Mouse (Mus musculus): Measurements from ENCODE around the gene Exoc7. TPM values are rescaled to one million over a fixed set of nuclear protein-coding genes. Genes with fewer than 3 reads are reported as not detected.
"Not testable (repeated sequence)": the region's sequence is repeated elsewhere in the genome, so short reads cannot be mapped to it uniquely, and the experiment has no call there.

The Exoc7 gene
- polyA plus RNA-seq, 1 experiment = 21.8 TPM

DNA sequence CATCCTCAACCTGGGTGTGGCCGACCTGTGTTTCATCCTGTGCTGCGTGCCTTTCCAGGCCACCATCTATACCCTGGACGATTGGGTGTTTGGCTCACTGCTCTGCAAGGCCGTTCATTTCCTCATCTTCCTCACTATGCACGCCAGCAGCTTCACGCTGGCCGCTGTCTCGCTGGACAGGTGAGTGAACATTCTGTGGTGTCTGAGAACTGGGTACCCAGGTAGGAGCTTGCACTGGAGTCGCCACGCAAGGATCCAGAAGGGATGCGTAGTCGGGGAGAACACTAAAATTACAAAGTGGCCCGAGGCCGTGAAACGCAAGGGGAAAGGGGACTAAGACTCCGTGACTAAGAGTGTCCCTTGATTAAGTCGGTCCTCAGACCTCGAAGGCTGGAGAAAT, 25.4 kb downstream of the Exoc7 start:
- 6% methylated on average over 18 of the region's 18 CpGs for WGBS
- H3K4me3 ChIP-seq (ENCODE audit: extremely low read depth, insufficient read depth, insufficient read length) = no peak overlapping the region
- H3K4me1 ChIP-seq (ENCODE audit: control insufficient read depth, insufficient read depth, insufficient read length) = peaks cover 19% of the 10 kb centered on the region
- no peaks in the 10 kb centered on the region for H3K36me3 ChIP-seq (ENCODE audit: control insufficient read depth, insufficient read depth, low read length)
- H3K27ac ChIP-seq (ENCODE audit: insufficient read depth, low read length) = no peak overlapping the region
- DNase-seq (ENCODE audit: low read depth in 1 of 2, low spot score in 2 of 2) = no peak
- H3K27me3 ChIP-seq (ENCODE audit: control insufficient read depth, insufficient read depth, low read length) = peaks cover 17% of the 10 kb centered on the region
- TF ChIP-seq POLR2A (IDR thresholded peaks at IDR 0.05; ENCODE audit: low read depth, low read length) (no peak), CTCF (IDR thresholded peaks at IDR 0.05; ENCODE audit: extremely low read depth, insufficient read depth, insufficient read length, insufficient replicate concordance) (no peak)

GRCm38 (mm10) chr11:116280751-116281663, 26.0 kb downstream of the Exoc7 start, which contains the start of gene Galr2:
TSS of gene Galr2 (plus strand) at chr11:116280939.
- Histone ChIP-seq H3K4me3 (ENCODE audit: extremely low read depth, insufficient read depth, insufficient read length) (no peak within 1 kb of the TSS), H3K27me3 (ENCODE audit: control insufficient read depth, insufficient read depth, low read length) (peaks cover 17% of the 10 kb centered on the region), H3K27ac (ENCODE audit: insufficient read depth, low read length) (no peak within 1 kb of the TSS), H3K4me1 (ENCODE audit: control insufficient read depth, insufficient read depth, insufficient read length) (peaks cover 19% of the 10 kb centered on the region), H3K36me3 (ENCODE audit: control insufficient read depth, insufficient read depth, low read length) (no peaks in the 10 kb centered on the region)
- WGBS = 17% methylated on average over 48 of the region's 48 CpGs
- DNase-seq (ENCODE audit: low read depth in 1 of 2, low spot score in 2 of 2) = no peak
- no peak for TF ChIP-seq POLR2A (IDR thresholded peaks at IDR 0.05; ENCODE audit: low read depth, low read length)
- TF ChIP-seq CTCF (IDR thresholded peaks at IDR 0.05; ENCODE audit: extremely low read depth, insufficient read depth, insufficient read length, insufficient replicate concordance) = no peak

DNA sequence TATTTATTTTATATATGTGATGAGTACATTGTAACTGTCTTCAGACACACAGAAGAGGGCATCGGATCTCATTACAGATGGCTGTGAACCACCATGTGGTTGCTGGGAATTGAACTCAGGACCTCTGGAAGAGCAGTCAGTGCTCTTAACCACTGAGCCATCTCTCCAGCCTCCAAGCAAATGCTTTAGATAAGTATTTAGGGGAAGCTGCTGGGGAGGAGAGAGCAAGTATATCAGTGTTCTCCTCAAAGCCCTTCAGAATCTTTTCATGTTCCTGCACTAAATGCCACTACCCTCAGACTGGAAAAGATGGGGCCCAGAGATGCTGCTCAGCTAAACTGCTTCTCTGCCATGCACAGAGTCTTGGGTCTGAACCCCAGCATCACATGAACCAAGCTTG, 29.8 kb downstream of the Exoc7 start:
- 93% methylated on average over 1 of the region's 1 CpGs for WGBS
- not testable (repeated sequence) for H3K36me3 ChIP-seq (ENCODE audit: control insufficient read depth, insufficient read depth, low read length); DNase-seq (ENCODE audit: low read depth in 1 of 2, low spot score in 2 of 2)

DNA sequence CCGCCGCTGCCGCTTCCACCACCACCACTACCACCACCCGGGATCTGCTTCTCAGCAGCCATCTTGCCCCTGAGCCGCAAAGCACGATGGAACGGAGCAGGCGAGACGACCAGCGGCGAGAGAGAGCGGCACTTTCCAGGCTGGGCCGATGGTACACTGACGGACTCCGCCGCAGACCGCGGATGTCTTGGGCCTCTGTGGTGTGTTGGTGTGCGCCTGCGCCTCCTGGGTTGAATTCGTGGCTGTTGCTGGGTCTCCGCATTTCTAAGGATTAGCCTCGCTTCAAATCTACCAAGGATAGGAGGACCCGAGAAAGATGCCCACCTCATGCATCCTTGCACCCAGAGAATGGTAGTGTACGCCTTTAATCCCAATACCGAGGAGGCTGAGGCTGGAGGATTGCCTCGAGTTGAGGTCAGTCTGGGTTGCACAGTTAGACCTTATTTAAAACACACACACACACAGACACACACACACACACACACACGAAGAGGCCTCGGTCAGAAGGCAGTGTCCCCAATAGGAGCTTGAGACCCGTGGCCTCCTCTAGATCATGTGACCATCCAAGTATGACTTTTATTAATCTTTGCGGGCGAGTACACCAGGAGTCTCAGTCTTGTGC, 32.9 kb downstream of the Exoc7 start, which contains the start of gene Srp68:
TSS of gene Srp68 (minus strand) at position 173 of the 622 bp plus-strand sequence.
- peak within 1 kb of the TSS; percentile 48 for H3K27ac ChIP-seq (ENCODE audit: insufficient read depth, low read length)
- TF ChIP-seq CTCF (IDR thresholded peaks at IDR 0.05; ENCODE audit: extremely low read depth, insufficient read depth, insufficient read length, insufficient replicate concordance) = no peak
- TF ChIP-seq POLR2A (IDR thresholded peaks at IDR 0.05; ENCODE audit: low read depth, low read length) = peak; percentile 82
- WGBS = 1% methylated on average over 32 of the region's 32 CpGs
- H3K4me1 ChIP-seq (ENCODE audit: control insufficient read depth, insufficient read depth, insufficient read length) = peaks cover 3% of the 10 kb centered on the region; the same call in 1 of the 2 replicates
- peak; percentile 69 to 92 for DNase-seq (ENCODE audit: low read depth in 1 of 2, low spot score in 2 of 2)
- H3K27me3 ChIP-seq (ENCODE audit: control insufficient read depth, insufficient read depth, low read length) = no peaks in the 10 kb centered on the region
- H3K36me3 ChIP-seq (ENCODE audit: control insufficient read depth, insufficient read depth, low read length) = peaks cover 13% of the 10 kb centered on the region
- peak within 1 kb of the TSS; percentile 78 for H3K4me3 ChIP-seq (ENCODE audit: extremely low read depth, insufficient read depth, insufficient read length)

More for the DNA sequence above, 29.8 kb downstream of the Exoc7 start:
- H3K27me3 ChIP-seq (ENCODE audit: control insufficient read depth, insufficient read depth, low read length); H3K4me3 ChIP-seq (ENCODE audit: extremely low read depth, insufficient read depth, insufficient read length); H3K27ac ChIP-seq (ENCODE audit: insufficient read depth, low read length): not testable (repeated sequence)
- peaks cover 11% of the 10 kb centered on the region for H3K4me1 ChIP-seq (ENCODE audit: control insufficient read depth, insufficient read depth, insufficient read length)

- Histone ChIP-seq H3K4me3 (ENCODE audit: extremely low read depth, insufficient read depth, insufficient read length) (peak overlapping the region; percentile 78), H3K27me3 (ENCODE audit: control insufficient read depth, insufficient read depth, low read length) (no peaks in the 10 kb centered on the region), H3K4me1 (ENCODE audit: control insufficient read depth, insufficient read depth, insufficient read length) (peaks cover 3% of the 10 kb centered on the region; the same call in 1 of the 2 replicates), H3K27ac (ENCODE audit: insufficient read depth, low read length) (no peak overlapping the region), H3K36me3 (ENCODE audit: control insufficient read depth, insufficient read depth, low read length) (peaks cover 13% of the 10 kb centered on the region)
- under 1% methylated on average over 39 of the region's 39 CpGs for WGBS
- no peak for DNase-seq (ENCODE audit: low read depth in 1 of 2, low spot score in 2 of 2)
- TF ChIP-seq POLR2A (IDR thresholded peaks at IDR 0.05; ENCODE audit: low read depth, low read length) = no peak
- no peak for TF ChIP-seq CTCF (IDR thresholded peaks at IDR 0.05; ENCODE audit: extremely low read depth, insufficient read depth, insufficient read length, insufficient replicate concordance)
Measured at GRCm38 (mm10) chr11:116273469-116274044, 33.5 kb downstream of the Exoc7 start.

GRCm38 (mm10) chr11:116272589-116273468, 34.2 kb downstream of the Exoc7 start:
- no peak for DNase-seq (ENCODE audit: low read depth in 1 of 2, low spot score in 2 of 2)

More at GRCm38 (mm10) chr11:116272589-116273468, 34.2 kb downstream of the Exoc7 start:
- H3K36me3 ChIP-seq (ENCODE audit: control insufficient read depth, insufficient read depth, low read length) = peaks cover 17% of the 10 kb centered on the region
- H3K4me3 ChIP-seq (ENCODE audit: extremely low read depth, insufficient read depth, insufficient read length) = peak overlapping the region; percentile 78; the same call in 1 of the 2 replicates
- no peak for TF ChIP-seq CTCF (IDR thresholded peaks at IDR 0.05; ENCODE audit: extremely low read depth, insufficient read depth, insufficient read length, insufficient replicate concordance)
- TF ChIP-seq POLR2A (IDR thresholded peaks at IDR 0.05; ENCODE audit: low read depth, low read length) = no peak
- H3K27me3 ChIP-seq (ENCODE audit: control insufficient read depth, insufficient read depth, low read length) = no peaks in the 10 kb centered on the region
- peaks cover 3% of the 10 kb centered on the region; the same call in 1 of the 2 replicates for H3K4me1 ChIP-seq (ENCODE audit: control insufficient read depth, insufficient read depth, insufficient read length)
- no peak overlapping the region for H3K27ac ChIP-seq (ENCODE audit: insufficient read depth, low read length)
- 23% methylated on average over 12 of the region's 12 CpGs for WGBS
